Mouse (Mus musculus): Measurements from ENCODE around the gene Vrtn. TPM values are rescaled to one million over a fixed set of nuclear protein-coding genes. Genes with fewer than 3 reads are reported as not detected.

Vrtn gene
- total and polyA plus RNA-seq, 3 experiments = not detected

GRCm38 (mm10) chr12:84640253-84640652 lies 566 bp upstream of the Vrtn start:
- Histone ChIP-seq H3K27me3 (ENCODE audit: control insufficient read depth in 1 of 2, insufficient read depth in 2 of 2, low read length in 2 of 2) (peaks cover 0 to 9% of the 10 kb centered on the region in 2 experiments; a peak in 2 of 4 replicates), H3K27ac (ENCODE audit: control insufficient read depth, low read depth, low read length) (no peak overlapping the region)

GRCm38 (mm10) chr12:84650234-84650633 lies 9.4 kb downstream of the Vrtn start:
- TF ChIP-seq USF2 (IDR thresholded peaks at IDR 0.05; ENCODE audit: borderline replicate concordance in 1 of 2, insufficient read depth in 1 of 2, low read depth in 1 of 2, low read length in 2 of 2) (no peak), ZC3H11A (IDR thresholded peaks at IDR 0.05; ENCODE audit: low read depth, low read length) (no peak), RAD21 (IDR thresholded peaks at IDR 0.05; ENCODE audit: low read depth, low read length) (no peak), KAT2A (conservative IDR thresholded peaks at IDR 0.05; ENCODE audit: low read depth, low read length) (no peak), E2F4 (IDR thresholded peaks at IDR 0.05; ENCODE audit: borderline replicate concordance, low read depth, low read length) (no peak), CHD2 (IDR thresholded peaks at IDR 0.05; ENCODE audit: low read length) (no peak), MAFK (IDR thresholded peaks at IDR 0.05; ENCODE audit: borderline replicate concordance, low read depth, low read length) (no peak), ETS1 (IDR thresholded peaks at IDR 0.05; ENCODE audit: low read depth, low read length) (no peak), POLR2AphosphoS2 (IDR thresholded peaks at IDR 0.05; ENCODE audit: low read length) (no peak), POLR2AphosphoS5 (IDR thresholded peaks at IDR 0.05; ENCODE audit: borderline replicate concordance, low read depth, low read length) (no peak), UBTF (IDR thresholded peaks at IDR 0.05; ENCODE audit: borderline replicate concordance, insufficient read depth, low read depth, low read length) (no peak), SIN3A (IDR thresholded peaks at IDR 0.05; ENCODE audit: low read length) (no peak), USF1 (IDR thresholded peaks at IDR 0.05; ENCODE audit: low read depth, low read length) (no peak), BHLHE40 (IDR thresholded peaks at IDR 0.05; ENCODE audit: borderline replicate concordance, low read depth, low read length) (no peak), MAZ (IDR thresholded peaks at IDR 0.05; ENCODE audit: low read depth, low read length) (no peak), TBP (IDR thresholded peaks at IDR 0.05; ENCODE audit: low read depth, low read length) (no peak), ZKSCAN1 (IDR thresholded peaks at IDR 0.05; ENCODE audit: low read depth, low read length) (no peak)
- Histone ChIP-seq H3K79me2 (ENCODE audit: control insufficient read depth, insufficient read depth, low read length, poor library complexity) (no peaks in the 10 kb centered on the region), H3K36me3 (ENCODE audit: control insufficient read depth in 1 of 2, insufficient read depth in 2 of 2, low read length in 2 of 2) (no peaks in the 10 kb centered on the region), H3K27me3 (ENCODE audit: control insufficient read depth in 1 of 2, insufficient read depth in 2 of 2, low read length in 2 of 2) (no peaks in the 10 kb centered on the region; a peak in 1 of 4 replicates), H3K4me3 (ENCODE audit: control insufficient read depth in 1 of 2, insufficient read depth in 1 of 2, low read depth in 2 of 2, low read length in 2 of 2) (no peak overlapping the region), H3K4me1 (ENCODE audit: control insufficient read depth in 1 of 2, insufficient read depth in 2 of 2, low read length in 2 of 2) (no peaks in the 10 kb centered on the region), H3K9ac (ENCODE audit: control insufficient read depth, low read depth, low read length, poor library complexity, severe bottlenecking) (no peak overlapping the region), H3K9me3 (replicated peaks; ENCODE audit: insufficient read depth, low read length) (no peaks in the 10 kb centered on the region), H3K27ac (ENCODE audit: control insufficient read depth, low read depth, low read length) (no peak overlapping the region)
- no peak for DNase-seq (ENCODE audit: low read depth, low spot score)

More at GRCm38 (mm10) chr12:84640253-84640652, 566 bp upstream of the Vrtn start:
- Histone ChIP-seq H3K36me3 (ENCODE audit: control insufficient read depth in 1 of 2, insufficient read depth in 2 of 2, low read length in 2 of 2) (no peaks in the 10 kb centered on the region), H3K4me1 (ENCODE audit: control insufficient read depth in 1 of 2, insufficient read depth in 2 of 2, low read length in 2 of 2) (no peaks in the 10 kb centered on the region), H3K9me3 (replicated peaks; ENCODE audit: insufficient read depth, low read length) (no peaks in the 10 kb centered on the region), H3K79me2 (ENCODE audit: control insufficient read depth, insufficient read depth, low read length, poor library complexity) (no peaks in the 10 kb centered on the region), H3K4me3 (ENCODE audit: control insufficient read depth in 1 of 2, insufficient read depth in 1 of 2, low read depth in 2 of 2, low read length in 2 of 2) (no peak overlapping the region), H3K9ac (ENCODE audit: control insufficient read depth, low read depth, low read length, poor library complexity, severe bottlenecking) (no peak overlapping the region)
- no peak for TF ChIP-seq SMC3 (IDR thresholded peaks at IDR 0.05; ENCODE audit: low read depth, low read length)
- TF ChIP-seq TBP (IDR thresholded peaks at IDR 0.05; ENCODE audit: low read depth, low read length) = no peak
- TF ChIP-seq MXI1 (IDR thresholded peaks at IDR 0.05; ENCODE audit: low read depth, low read length) = no peak
- no peak for TF ChIP-seq GATA1 (IDR thresholded peaks at IDR 0.05; ENCODE audit: low read depth, low read length)
- TF ChIP-seq MAX (IDR thresholded peaks at IDR 0.05; ENCODE audit: low read length) = no peak
- no peak for TF ChIP-seq BHLHE40 (IDR thresholded peaks at IDR 0.05; ENCODE audit: borderline replicate concordance, low read depth, low read length)
- no peak for TF ChIP-seq CHD1 (IDR thresholded peaks at IDR 0.05; ENCODE audit: low read depth, low read length)
- no peak for TF ChIP-seq ZMIZ1 (IDR thresholded peaks at IDR 0.05; ENCODE audit: low read depth, low read length)
- TF ChIP-seq MAZ (IDR thresholded peaks at IDR 0.05; ENCODE audit: low read depth, low read length) = no peak
- DNase-seq (ENCODE audit: low read depth, low spot score) = no peak

Measured in MEL (cell line).